Mouse (Mus musculus) regulatory T cell (primary cell): ENCODE results near the gene Asb18.

Experiments
- in situ Hi-C: fragments of 300-600 bp; cut with MboI, MseI; formaldehyde crosslinking; loops from one replicate; pipeline ENCODE4 v1.15.1; 2025; ENCODE audit warnings: high pct_unique_total_duplicates

Gene Asb18

DNA sequence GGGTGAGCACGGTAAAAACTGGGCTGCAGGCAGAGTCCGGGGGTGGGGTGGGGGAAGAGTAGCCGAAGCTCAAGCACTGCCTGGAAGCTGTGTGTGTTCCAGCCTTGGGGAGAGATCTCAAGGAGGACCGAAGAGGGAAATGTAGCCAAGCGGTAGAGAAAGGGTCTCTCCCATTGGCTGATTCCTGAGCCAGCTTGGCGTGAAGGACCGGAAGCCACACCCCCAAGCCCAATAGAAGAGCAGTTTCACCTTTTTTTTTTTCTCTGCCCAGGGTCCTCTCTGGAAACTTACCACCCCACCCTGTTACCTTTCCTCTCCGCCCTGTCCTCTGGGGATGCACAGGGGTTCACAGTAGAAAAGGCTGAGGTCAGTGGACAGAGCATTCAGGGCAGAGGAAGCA, 39.9 kb downstream of the Asb18 start:
- in situ Hi-C loops: no loop called here

DNA sequence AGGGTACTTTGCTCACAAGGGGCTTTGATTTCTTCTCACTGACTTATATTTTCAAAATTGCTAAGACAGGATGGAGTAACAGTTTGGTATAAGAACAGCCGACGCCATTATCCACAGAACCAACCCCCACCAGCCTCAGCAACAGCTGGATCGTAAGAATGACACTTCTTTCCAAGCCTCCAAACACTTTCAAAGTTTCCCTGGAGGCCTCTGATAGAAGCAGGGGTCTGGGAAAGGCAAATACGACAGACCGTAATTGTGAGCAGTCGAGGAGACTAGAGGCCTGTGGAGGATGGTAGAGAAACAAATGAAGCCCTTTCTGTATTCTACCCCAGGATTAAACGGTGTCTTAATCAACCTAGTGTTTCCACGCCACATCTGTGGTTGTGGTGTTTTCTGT, 42.6 kb downstream of the Asb18 start:
- in situ Hi-C loops: no loop called here

DNA sequence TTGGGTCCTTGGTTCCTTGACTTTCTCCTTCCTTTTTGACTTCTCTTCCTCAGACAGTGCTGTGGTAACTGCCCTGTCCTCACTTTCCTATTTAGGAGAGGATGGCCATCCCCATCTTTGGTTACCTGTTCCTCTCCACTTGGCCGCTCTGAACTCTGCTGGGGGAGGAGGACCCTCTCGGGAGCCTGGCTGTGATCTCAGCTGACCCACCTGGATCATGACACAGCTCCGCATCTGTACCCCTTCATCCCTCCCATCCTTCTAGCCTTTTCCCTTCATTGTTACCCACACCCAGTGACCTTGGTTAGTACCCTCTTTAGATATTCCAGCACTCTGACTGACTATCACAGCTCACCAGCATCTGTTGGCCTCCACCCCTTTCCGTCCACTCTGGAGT, 44.8 kb downstream of the Asb18 start:
- in situ Hi-C loops: no loop called here

DNA sequence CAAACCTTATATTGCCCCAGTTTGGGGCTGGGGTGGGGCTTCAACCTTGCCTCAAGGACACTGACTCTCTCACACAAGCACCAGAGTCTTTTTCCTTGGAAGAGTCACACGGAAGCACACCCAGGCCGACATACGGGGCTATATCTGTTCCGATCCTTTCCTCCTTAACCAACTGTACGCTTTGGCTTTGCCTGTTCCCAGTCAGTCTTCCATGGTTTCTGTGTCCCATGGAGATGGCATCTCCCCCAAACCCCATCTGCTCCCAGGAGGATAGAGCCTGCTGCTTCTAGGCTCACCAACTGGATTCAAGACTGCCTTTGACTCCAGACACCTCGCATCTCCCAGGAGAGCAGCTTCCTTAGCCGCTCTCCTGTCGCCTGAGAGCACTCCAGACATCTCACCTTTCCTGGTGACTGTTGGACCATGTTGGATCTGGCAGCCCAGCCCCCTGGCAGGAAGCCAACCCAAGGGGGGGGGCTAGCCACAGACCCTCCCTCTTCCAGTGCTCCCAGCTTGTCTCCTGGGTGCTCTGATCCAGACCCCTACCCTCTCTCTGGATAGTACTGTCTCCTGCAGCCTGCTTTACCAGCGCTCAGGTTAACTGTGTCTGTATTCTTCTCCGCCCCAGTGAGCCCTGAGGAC, 45.3 kb downstream of the Asb18 start:
- in situ Hi-C loops: no loop called here

DNA sequence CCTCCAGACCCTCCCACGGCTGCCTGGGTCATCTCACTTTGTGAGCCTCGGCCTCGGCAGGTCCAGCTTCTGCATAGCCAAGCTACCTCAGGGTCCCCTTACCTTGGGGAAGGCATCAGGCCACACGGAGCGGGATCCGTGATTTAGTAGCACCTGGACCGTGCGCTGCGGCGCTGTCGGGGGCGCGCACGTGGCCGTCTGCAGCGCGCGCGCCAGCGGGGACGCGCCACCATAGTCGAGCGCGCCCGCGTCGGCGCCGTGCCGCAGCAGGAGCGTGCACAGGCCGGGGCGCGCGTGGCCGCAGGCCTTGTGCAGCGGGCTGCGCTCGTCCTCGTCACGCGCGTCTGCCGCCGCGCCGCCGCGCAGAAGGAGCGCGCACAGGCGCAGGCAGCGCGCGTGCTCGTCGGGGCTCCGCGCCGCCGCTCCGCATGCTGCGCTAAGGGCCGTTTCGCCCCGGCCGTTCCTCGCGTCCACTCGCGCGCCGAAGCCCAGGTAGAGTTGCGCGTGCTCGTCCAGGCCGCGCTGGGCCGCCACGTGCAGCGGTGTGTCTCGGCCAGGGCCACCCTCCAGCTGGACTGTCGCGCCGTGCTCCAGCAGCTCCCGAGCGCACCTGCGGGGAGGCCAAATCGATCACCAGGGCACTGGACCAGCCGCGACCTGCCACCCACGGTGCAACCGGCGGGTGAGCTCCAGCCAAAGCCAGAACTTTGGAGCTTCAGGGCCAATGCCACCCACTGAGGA, 46.2 kb downstream of the Asb18 start:
- in situ Hi-C loops: no loop called here

DNA sequence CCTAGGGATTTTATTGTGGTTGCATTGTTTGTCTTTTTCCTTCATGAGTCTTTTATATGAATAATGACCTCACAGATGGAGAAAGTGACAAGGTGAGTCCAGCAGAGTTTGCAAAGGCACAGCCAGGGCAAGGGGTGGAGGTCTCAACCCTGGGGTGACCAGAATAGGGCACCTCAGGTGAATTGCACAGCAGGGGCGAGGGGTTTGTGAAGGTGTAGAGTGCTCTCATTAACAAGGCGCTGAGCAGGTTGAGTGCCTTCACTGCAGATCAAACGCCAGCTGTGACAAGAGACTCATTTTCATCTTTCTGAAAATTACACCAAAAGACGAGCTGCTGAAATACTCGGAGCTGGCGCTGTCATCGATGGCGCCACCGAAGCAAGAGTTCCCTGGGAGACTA, 46.9 kb downstream of the Asb18 start:
- in situ Hi-C loops: no loop called here

DNA sequence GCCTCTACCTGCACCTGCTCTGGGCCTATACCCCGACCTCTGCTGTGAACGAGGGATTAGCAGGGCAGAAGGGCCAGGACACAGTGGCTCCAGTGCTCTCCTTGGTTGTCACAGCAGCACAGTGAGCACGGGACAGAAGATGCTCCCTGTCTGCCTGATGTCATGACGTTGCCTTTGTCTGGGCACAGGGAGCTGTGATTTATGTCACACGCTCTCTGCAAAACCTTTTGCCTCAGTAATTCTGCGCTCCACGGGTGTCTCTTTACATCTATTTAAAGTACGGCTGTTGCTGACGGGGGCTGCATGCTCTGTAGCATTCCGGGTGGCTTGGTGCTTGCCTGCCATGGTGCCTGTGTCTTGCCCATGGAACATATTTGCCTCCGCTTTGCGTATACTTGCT, 50.0 kb downstream of the Asb18 start:
- in situ Hi-C loops: no loop called here

DNA sequence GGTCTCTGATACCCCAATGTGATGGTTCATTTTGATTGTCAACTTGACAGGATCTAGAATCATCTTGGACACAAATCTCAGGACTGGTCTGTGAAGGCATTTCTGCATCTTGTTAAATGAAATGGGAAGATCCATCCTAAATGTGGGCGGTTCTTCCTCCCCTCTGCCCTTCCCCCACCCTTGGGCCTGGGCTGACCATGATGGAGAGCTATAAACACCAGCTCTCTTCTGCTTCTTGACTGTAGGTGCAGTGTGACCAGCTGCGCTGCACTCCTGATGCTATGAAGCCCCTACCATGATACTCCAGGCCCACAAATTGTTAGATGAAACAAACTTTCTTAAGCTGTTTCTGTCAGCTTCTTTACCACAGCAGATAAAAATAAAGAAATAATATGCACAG, 51.2 kb downstream of the Asb18 start:
- in situ Hi-C loops: no loop called here

DNA sequence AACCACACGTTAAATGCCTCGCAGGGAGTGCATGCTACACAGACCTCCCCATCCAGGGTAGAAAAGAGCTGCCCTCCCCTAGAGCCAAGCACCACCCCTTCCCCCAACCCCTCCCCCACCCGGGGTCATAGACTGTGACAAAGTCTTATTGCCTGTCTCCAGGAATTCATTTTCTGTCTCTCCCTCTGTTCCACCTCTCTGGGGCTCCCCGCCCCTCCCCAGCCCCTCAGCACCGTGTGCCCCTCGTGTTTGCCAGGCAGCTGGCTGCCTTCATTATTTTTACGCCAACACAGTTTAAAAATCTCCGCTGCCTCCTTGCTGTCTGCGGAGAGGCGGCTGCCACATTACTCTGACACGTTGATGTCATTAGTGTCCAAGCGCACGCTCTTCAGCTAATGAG, 52.4 kb downstream of the Asb18 start:
- in situ Hi-C loops: no loop called here

DNA sequence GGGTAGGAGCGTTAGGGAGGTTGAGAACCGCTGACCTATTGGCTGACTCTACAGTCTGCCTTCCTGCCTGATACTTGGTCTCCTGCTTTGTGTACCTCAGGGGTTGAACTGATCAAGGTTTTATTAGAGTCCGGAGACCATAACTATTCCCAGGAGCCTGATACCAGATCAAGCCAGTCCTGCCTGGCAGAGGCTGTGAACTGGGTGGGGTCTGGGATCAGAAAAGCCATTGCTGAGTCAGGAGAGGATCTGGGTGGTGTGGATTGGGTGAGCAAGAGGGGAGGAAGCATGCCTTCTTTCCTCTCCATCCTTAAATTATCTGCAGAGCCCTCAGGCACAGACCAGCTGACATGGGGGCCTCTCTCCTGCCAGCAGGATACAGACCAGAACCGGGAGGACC, 55.1 kb downstream of the Asb18 start:
- in situ Hi-C loops: no loop called here

DNA sequence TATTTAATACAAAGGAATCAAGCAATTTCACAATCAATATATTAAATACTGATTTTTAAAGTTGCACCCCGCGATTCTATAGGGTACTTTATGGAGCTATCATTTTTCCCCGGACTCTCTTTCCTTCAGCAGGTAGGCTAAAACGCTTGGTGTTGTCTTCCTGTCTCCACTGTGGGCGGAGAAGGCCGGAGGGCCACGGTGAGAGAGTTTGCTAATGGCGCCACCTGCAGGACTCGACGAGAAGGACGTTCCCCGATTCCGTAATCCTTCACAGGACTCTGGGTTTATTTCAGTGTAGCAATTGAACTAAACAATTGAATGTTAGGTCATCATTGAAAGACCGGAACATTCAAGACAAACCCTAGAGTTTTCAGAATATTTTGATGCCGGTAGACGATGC, 71.3 kb downstream of the Asb18 start:
- in situ Hi-C loops: no loop called here

DNA sequence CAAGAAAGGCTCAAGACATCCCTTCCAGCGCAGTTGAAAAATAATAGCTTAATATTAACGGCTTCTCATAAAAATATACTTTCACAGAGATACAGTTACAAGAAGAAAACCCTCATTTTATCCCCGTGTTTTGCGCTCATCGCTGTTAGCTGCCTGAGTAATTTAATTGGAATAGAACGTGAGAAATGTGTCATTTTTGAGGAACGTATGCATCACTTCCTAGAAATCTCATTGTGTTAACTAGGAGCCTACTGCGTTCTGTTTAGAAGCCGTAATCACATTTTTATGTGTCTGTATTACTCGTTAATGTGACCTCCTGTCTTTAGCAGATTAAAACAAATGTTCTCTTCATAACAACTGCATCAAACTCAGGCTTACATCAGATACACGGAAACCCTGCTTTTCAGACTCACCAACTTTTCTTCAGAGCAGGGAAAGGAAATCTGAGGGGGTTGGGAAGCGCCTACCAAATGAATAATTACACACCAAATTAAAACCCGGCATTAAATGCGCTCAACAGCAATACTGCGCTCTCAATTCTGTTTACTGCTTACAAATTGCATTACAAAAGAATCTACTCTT, 72.0 kb downstream of the Asb18 start:
- in situ Hi-C loops: no loop called here

DNA sequence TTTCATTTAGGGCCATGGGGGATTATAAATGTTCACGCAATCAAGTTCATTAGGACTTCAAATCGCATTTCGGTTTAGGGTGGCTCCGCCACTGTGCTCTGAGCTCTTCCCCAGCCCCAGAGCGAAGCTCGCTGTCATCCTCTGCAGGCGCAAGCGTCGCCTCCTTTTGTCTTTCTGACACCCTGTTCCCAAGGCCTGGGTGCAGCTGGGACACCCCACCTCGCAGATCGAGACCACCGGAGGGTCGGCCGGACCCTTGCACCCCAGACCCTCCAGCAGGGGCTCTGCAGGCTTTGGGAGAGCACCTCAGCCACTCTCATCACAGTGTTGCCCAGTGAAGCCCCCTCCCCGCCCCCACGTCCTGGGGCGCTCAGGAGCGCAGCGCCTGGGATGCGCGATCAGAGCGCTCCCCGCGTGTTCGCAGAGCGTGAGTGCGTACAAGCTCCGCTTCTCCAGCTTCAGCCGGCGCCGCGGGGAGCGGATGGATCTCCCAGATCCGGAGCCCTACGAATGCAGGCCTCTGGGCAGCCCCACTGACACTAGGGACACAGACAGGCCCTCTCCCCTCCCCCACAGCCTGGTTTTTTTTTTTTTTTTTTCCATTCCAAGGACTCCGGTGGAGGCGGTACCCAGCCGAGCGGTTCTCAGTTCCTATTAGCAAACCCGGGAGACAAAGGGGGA, 72.6 kb downstream of the Asb18 start:
- in situ Hi-C loops: no loop called here

DNA sequence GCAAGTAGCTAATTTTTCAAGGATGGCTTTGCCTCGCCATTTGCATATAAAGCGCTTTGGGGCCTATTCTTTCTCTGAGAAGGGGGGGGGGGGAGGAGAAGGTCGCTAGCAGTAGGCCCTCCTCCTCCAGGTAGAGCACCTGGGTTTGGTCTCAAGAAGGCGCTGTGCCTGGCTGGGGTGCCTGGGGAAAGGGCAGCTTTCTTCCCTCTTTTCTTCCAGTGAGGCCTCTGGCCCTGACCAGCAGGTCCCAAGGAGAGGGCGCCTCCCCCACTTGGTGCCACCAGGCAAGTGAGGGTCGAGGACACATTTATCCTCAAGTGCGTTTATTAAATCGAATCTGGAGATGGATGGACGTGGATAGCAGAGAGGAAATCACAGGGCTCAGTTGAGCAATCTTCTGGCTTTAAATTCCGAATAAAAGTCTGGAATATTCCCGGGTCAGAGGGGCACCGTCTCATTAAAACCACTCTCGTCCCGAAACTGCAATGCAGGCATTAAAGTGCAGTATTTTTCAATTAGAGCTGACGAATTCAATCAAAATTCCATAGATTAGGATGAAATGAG, 73.4 kb downstream of the Asb18 start:
- in situ Hi-C loops: no loop called here

DNA sequence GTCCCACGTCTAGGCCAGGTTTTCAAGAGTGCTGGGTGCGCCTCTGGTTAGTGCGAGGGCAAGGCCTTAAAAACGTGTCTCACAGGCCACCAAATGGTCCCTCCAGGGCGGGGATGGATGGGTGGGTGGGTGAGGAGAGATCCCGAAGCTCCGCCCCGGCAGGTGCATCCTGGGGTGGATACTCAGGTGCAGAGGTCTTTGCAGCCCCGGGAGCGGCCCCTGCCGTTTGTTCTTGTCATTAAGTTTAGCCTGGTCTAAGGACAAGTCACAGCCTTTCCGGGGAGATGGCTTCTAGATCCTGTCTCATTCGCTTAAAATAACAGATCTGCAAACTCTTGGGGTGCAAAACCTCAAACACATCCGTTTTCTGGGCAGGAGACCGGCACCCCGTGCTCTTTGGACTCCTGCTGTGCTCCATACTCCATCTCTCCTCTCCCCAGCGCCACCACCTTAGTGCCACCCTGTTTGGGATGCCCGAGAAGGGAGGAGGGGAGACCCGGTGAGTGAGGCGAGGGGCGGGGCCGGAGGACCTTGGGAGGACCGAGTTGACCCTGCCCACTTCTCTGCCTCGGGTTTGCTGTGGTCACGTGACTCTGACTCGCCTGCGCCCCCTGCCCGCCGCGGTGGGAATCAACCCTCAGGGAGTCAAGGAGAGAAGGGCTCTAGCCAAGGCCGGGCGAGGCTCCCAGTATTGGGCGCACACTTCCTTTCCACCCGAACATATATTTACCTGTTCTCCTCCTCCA, 74.3 kb downstream of the Asb18 start:
- in situ Hi-C loops: no loop called here

DNA sequence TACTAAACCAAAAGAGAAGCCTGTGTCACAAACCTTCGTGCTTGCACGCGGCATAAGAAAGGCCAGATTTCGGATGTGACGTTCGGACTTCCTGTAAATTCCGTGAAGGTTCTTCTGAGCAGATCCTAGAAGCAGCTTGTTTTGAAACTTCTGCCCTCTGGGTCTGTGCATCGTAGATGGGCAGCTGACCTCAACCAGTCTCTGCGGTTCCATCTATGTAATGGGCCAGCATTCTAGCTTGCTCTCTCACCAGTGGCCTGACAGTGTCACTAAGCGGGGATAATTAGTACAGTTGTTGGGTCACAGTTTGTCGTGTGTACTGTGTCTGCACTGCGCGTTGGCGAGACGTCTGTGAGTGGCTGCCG, 74.9 kb downstream of the Asb18 start:
- in situ Hi-C loops: no loop called here

DNA sequence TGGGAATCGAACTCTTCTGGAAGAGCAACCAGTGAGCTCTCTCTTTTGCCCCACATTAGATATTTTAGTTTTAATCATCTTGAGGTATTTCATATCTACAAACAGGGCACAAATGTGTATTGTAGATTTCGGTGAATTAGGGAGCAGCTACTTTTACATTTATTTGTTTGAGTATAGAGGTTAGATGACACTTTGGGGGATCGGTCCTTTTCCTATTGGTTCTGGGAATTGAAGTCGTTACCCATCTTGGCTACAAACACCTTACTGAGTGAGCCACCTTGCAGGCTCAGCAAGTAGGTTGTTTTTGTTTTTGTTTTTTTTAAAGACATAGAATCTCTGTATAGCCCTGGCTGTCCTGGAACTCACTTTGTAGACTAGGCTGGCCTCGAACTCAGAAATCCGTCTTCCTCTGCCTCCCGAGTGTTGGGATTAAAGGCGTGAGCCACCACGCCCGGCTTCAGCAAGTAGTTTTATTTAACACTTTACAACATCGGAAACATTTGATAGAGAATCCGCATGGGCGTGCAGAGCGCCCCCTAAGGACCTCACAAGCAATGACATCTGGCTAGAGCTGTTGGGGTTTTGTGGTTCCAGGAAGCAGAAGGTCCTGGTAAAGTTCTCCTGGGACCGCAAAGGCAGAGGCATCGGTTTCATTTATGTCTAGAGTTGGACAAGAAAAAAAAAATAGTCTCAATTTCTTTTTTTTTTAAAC, 75.4 kb downstream of the Asb18 start:
- in situ Hi-C loops: no loop called here

DNA sequence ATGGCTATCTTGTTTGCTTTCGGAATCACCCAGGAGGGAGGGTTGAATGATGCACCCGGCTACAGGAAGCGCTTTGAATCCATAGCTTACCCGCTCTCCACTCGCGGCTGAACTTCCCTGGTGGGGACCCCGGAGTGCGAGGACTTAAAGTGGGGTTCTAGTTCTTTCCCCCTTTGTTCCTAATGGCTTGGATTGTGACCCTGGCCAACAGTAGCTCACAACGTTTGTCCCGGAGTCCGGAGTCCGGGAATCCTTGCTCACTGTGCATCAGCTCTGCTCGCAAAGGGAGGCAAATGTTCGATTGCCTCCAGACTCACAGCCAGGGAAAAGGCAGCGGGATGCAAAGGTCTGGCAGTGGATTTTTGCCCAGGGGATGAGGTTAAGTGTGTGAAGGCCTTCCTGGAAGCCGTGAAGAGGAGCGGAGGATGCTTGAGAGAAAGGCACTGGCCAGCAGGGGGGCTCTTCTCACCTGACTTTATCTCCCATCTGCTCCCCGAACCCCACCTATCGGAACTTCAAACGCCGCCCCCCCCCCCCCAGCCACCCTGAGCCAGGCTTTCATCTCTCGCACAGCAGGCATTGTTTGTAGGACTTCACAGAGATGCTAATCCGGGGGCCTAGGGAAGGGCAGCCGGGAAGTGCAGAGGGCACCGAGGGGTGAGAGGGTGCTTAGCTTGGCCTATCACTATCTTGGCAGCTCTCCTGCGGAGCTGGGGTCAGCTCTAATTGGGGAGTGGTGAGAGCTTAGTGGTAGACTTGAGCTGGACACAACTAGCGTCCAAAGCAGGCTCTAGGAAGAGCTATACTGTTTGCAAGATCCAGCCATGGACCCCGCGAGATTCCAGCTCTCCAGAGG, 78.7 kb downstream of the Asb18 start:
- in situ Hi-C loops: no loop called here

DNA sequence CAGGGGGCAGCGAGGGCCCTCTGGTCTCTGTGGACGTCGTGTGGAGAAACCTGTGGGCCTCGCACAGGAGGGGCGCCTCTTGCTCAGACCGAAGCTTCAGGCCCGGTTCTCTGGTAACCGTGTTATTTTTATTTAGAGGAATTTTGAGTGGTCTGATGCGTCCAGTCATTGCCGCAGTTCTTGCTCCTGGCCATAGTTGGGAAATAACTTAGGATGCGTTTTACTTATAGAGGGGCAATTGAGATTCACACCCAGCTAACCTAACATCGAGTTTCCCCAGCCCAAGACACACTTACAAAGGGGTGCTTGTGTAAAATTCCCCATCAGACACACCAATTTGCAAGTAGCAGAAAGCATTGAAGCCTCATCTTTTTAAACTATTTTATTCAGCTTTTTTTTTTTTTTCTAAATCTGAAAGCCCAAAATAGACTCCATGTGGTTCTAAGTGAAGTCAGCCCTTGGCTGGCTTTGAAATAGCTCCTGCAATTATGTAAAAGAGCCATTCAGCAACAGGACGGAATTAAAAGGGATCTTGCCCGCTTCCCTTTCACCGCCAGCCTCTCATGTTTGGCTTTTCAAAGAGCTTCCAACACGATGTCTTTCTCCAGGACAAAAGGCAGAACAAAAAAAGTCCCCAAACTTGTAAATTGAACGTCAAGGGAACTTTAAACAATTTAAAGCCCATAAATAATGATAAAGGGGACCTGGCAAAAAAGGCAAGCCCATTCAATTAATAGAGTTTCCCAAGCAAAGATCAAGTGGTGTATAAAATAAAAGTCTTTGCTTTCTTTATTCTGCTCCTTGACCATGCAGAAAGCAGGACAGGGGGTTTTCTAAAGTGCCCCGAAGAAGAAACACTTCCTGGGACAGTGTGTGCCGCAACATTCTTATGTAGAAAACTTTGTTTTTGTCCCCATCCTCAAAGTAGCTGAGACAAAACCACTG, 79.9 kb downstream of the Asb18 start:
- in situ Hi-C loops: no loop called here
